Mouse (Mus musculus) forebrain, postnatal 0 days (tissue): ENCODE measurements around the gene Psd. TPM values are rescaled to one million over a fixed set of nuclear protein-coding genes. Genes with fewer than 3 reads are reported as not detected.

Source experiments
- ATAC-seq: fragments of 200-750 bp; cut with Nextera tagmentation; 2 replicates; pipeline ENCODE4 v1.8.0; 2017; ENCODE audit warnings: mild to moderate bottlenecking, moderate library complexity
- DNase-seq: peaks from one replicate; pipeline ENCODE4 v3.0.0-alpha.2; 2015
- H3K27ac ChIP-seq: fragments of 300-500 bp; sonication (generic); 2 replicates; pipeline ENCODE4 v1.5.1; 2014; ENCODE audit warnings: low read depth, mild to moderate bottlenecking, antibody characterized with exemption, low read length, moderate library complexity, mixed read lengths
- H3K27me3 ChIP-seq: fragments of 300-500 bp; sonication (generic); 2 replicates; pipeline ENCODE4 v1.6.1; 2014; ENCODE audit warnings: mild to moderate bottlenecking, low read length, mixed read lengths; ENCODE audit not compliant: insufficient read depth
- H3K36me3 ChIP-seq: fragments of 300-500 bp; sonication (generic); 2 replicates; pipeline ENCODE4 v1.6.1; 2014; ENCODE audit warnings: mild to moderate bottlenecking, moderate library complexity; ENCODE audit not compliant: insufficient read depth
- H3K4me1 ChIP-seq: fragments of 300-500 bp; sonication (generic); 2 replicates; pipeline ENCODE4 v1.6.1; 2014; ENCODE audit warnings: antibody characterized with exemption; ENCODE audit not compliant: insufficient read depth
- H3K4me2 ChIP-seq: fragments of 300-500 bp; sonication (generic); 2 replicates; pipeline ENCODE4 v1.6.1; 2014; ENCODE audit warnings: low read depth, mild to moderate bottlenecking, moderate library complexity
- H3K4me3 ChIP-seq: fragments of 300-500 bp; sonication (generic); 2 replicates; pipeline ENCODE4 v1.5.1; 2014; ENCODE audit warnings: low read depth, low read length, mixed read lengths
- H3K9ac ChIP-seq: fragments of 300-500 bp; sonication (generic); 2 replicates; pipeline ENCODE4 v1.6.1; 2014; ENCODE audit warnings: mild to moderate bottlenecking
- H3K9me3 ChIP-seq: fragments of 300-500 bp; sonication (generic); 2 replicates; pipeline ENCODE4 v1.6.1; 2016; ENCODE audit warnings: low read length
- CTCF ChIP-seq: sonication (generic); IDR thresholded peaks from 2 replicates; pipeline ENCODE4 v1.5.1; 2016; ENCODE audit warnings: antibody characterized with exemption, control low read depth, low read depth
- WGBS: fragments of 180-500 bp; shearing (Covaris S2); extraction: QIAGEN DNeasy Blood & Tissue Kit; methylation state at CpG from one replicate; pipeline ENCODE4 v1.1.7; 2014; 5-methylcytosine and 5-hydroxymethylcytosine counted together
- polyA plus RNA-seq: library from polyadenylated mRNA; unstranded; fragments of >200 nt; fragmentation: Nextera tagmentation; extraction: Ambion mirVana; gene quantifications from 2 replicates; pipeline ENCODE4 v1.2.1, GENCODE M21; 2015
- total RNA-seq: library from RNA; depleted of rRNA; stranded (reverse); fragments of >200 nt; gene quantifications from 2 replicates; pipeline ENCODE4 v1.2.3, GENCODE M21; 2014

Gene Psd
- total and polyA plus RNA-seq, 2 experiments from 2014 or later: 178 to 395 TPM

GRCm38 (mm10) chr19:46296938-46297337, 30.0 kb downstream of the Psd start:
- DNase-seq (no peak), ATAC-seq (no peak)
- Histone ChIP-seq H3K27me3 (no peaks in the 10 kb centered on the region), H3K9me3 (no peaks in the 10 kb centered on the region), H3K4me1 (no peaks in the 10 kb centered on the region), H3K36me3 (no peaks in the 10 kb centered on the region), H3K27ac (no peak overlapping the region), H3K9ac (no peak overlapping the region), H3K4me2 (no peak overlapping the region), H3K4me3 (no peak overlapping the region)
- TF ChIP-seq CTCF: no peak
- 74% methylated on average over 4 of the region's 4 CpGs for whole genome bisulfite sequencing

- H3K27ac ChIP-seq: no peak overlapping the region
- DNase-seq (no peak), ATAC-seq (no peak)
- H3K27me3 ChIP-seq: no peaks in the 10 kb centered on the region
- H3K4me2 ChIP-seq: no peak overlapping the region
- no peak overlapping the region for H3K4me3 ChIP-seq
- H3K9me3 ChIP-seq: no peaks in the 10 kb centered on the region
- H3K9ac ChIP-seq: no peak overlapping the region
- no peaks in the 10 kb centered on the region for H3K4me1 ChIP-seq
- peaks cover 12% of the 10 kb centered on the region for H3K36me3 ChIP-seq
- no peak for TF ChIP-seq CTCF
- 68% methylated on average over 12 of the region's 12 CpGs for WGBS
Observed at GRCm38 (mm10) chr19:46290535-46291105, 36.3 kb downstream of the Psd start.

GRCm38 (mm10) chr19:46287566-46287965, 39.4 kb downstream of the Psd start:
- 91% methylated on average over 3 of the region's 3 CpGs for WGBS
- ATAC-seq: no peak
- peaks cover 42% of the 10 kb centered on the region for H3K36me3 ChIP-seq
- H3K4me2 ChIP-seq: no peak overlapping the region
- H3K9ac ChIP-seq: no peak overlapping the region
- no peaks in the 10 kb centered on the region for H3K9me3 ChIP-seq
- H3K27ac ChIP-seq: no peak overlapping the region
- no peak overlapping the region for H3K4me3 ChIP-seq
- no peak for TF ChIP-seq CTCF
- DNase-seq: no peak
- no peaks in the 10 kb centered on the region for H3K27me3 ChIP-seq
- no peaks in the 10 kb centered on the region for H3K4me1 ChIP-seq

GRCm38 (mm10) chr19:46286926-46287325, 40.0 kb downstream of the Psd start:
- WGBS: 89% methylated on average over 3 of the region's 3 CpGs
- Histone ChIP-seq H3K4me1 (no peaks in the 10 kb centered on the region), H3K9me3 (no peaks in the 10 kb centered on the region), H3K27me3 (no peaks in the 10 kb centered on the region), H3K4me3 (no peak overlapping the region), H3K27ac (no peak overlapping the region), H3K36me3 (peaks cover 49% of the 10 kb centered on the region), H3K4me2 (no peak overlapping the region), H3K9ac (no peak overlapping the region)
- no peak for ATAC-seq
- TF ChIP-seq CTCF: no peak
- DNase-seq: no peak

GRCm38 (mm10) chr19:46286047-46286446, 40.9 kb downstream of the Psd start:
- Histone ChIP-seq H3K9ac (no peak overlapping the region), H3K27me3 (no peaks in the 10 kb centered on the region), H3K27ac (no peak overlapping the region), H3K9me3 (no peaks in the 10 kb centered on the region), H3K36me3 (peaks cover 56% of the 10 kb centered on the region), H3K4me2 (no peak overlapping the region), H3K4me1 (no peaks in the 10 kb centered on the region), H3K4me3 (no peak overlapping the region)
- peak; percentile 4 for DNase-seq
- no peak for TF ChIP-seq CTCF
- ATAC-seq: no peak
- WGBS: 84% methylated on average over 6 of the region's 6 CpGs

GRCm38 (mm10) chr19:46285631-46286030, 41.3 kb downstream of the Psd start:
- H3K4me3 ChIP-seq: no peak overlapping the region
- peaks cover 59% of the 10 kb centered on the region for H3K36me3 ChIP-seq
- no peak for DNase-seq
- H3K4me2 ChIP-seq: no peak overlapping the region
- H3K9ac ChIP-seq: no peak overlapping the region
- ATAC-seq: no peak
- no peaks in the 10 kb centered on the region for H3K4me1 ChIP-seq
- no peak overlapping the region for H3K27ac ChIP-seq
- TF ChIP-seq CTCF: no peak
- no peaks in the 10 kb centered on the region for H3K27me3 ChIP-seq
- 87% methylated on average over 7 of the region's 7 CpGs for WGBS
- H3K9me3 ChIP-seq: no peaks in the 10 kb centered on the region

GRCm38 (mm10) chr19:46284686-46285085, 42.3 kb downstream of the Psd start:
- WGBS: 96% methylated on average over 4 of the region's 4 CpGs
- no peak overlapping the region for H3K9ac ChIP-seq
- no peak overlapping the region for H3K4me2 ChIP-seq
- TF ChIP-seq CTCF: no peak
- H3K36me3 ChIP-seq: peaks cover 69% of the 10 kb centered on the region
- no peaks in the 10 kb centered on the region for H3K4me1 ChIP-seq
- H3K4me3 ChIP-seq: no peak overlapping the region
- H3K9me3 ChIP-seq: no peaks in the 10 kb centered on the region
- no peaks in the 10 kb centered on the region for H3K27me3 ChIP-seq
- H3K27ac ChIP-seq: no peak overlapping the region
- ATAC-seq (no peak), DNase-seq (no peak)
